Mouse (Mus musculus): ENCODE measurements at regions not wholly inside any gene's neighbourhood (a gene's known extent, or its start where the extent isn't known, plus 50 kb on each side); places are given as distances from the start of the nearest gene placed in this dataset.
A peak's percentile ranks its signal among the peaks of the same experiment; 100 is the strongest.
"Not testable (repeated sequence)": the region's sequence is repeated elsewhere in the genome, so short reads cannot be mapped to it uniquely, and the experiment has no call there.

- WGBS: 84% methylated on average over 8 of the region's 8 CpGs
- H3K9me3 ChIP-seq (replicated peaks; ENCODE audit: control insufficient read depth, low read length): no peaks in the 10 kb centered on the region
- H3K4me2 ChIP-seq (ENCODE audit: low read depth, low read length): no peak overlapping the region
- no peak overlapping the region for H3K9ac ChIP-seq (ENCODE audit: low read length)
- no peaks in the 10 kb centered on the region for H3K36me3 ChIP-seq (ENCODE audit: control insufficient read depth, insufficient read depth, low read length)
- ATAC-seq (ENCODE audit: insufficient read depth, low FRiP score): no peak
- no peaks in the 10 kb centered on the region for H3K4me1 ChIP-seq (ENCODE audit: control insufficient read depth, insufficient read depth, low read length)
- no peaks in the 10 kb centered on the region for H3K27me3 ChIP-seq (ENCODE audit: control insufficient read depth, insufficient read depth, low read length)
- H3K4me3 ChIP-seq (replicated peaks; ENCODE audit: low read length): no peak overlapping the region
- no peak overlapping the region for H3K27ac ChIP-seq (ENCODE audit: low read length)
These were observed 77.6 kb downstream of the Elovl4 start for GRCm38 (mm10) chr9:83728428-83728827.

- Histone ChIP-seq H3K4me1 (ENCODE audit: control insufficient read depth, insufficient read depth, low read length) (no peaks in the 10 kb centered on the region), H3K27me3 (ENCODE audit: control insufficient read depth, insufficient read depth, low read length) (no peaks in the 10 kb centered on the region), H3K9ac (ENCODE audit: low read length) (no peak overlapping the region), H3K4me3 (replicated peaks; ENCODE audit: low read length) (peak overlapping the region; percentile 29), H3K36me3 (ENCODE audit: control insufficient read depth, insufficient read depth, low read length) (no peaks in the 10 kb centered on the region), H3K27ac (ENCODE audit: low read length) (no peak overlapping the region), H3K4me2 (ENCODE audit: low read depth, low read length) (peak overlapping the region; percentile 56), H3K9me3 (replicated peaks; ENCODE audit: control insufficient read depth, low read length) (no peaks in the 10 kb centered on the region)
- 9% methylated on average over 14 of the region's 14 CpGs for WGBS
- ATAC-seq (ENCODE audit: insufficient read depth, low FRiP score): peak; percentile 83
These were observed 78.5 kb downstream of the Elovl4 start for GRCm38 (mm10) chr9:83727462-83728189.

GRCm38 (mm10) chr9:83726979-83727378 lies 79.1 kb downstream of the Elovl4 start:
- no peaks in the 10 kb centered on the region for H3K9me3 ChIP-seq (replicated peaks; ENCODE audit: control insufficient read depth, low read length)
- ATAC-seq (ENCODE audit: insufficient read depth, low FRiP score): no peak
- peak overlapping the region; percentile 29 for H3K4me3 ChIP-seq (replicated peaks; ENCODE audit: low read length)
- peak overlapping the region; percentile 56 for H3K4me2 ChIP-seq (ENCODE audit: low read depth, low read length)
- H3K36me3 ChIP-seq (ENCODE audit: control insufficient read depth, insufficient read depth, low read length): no peaks in the 10 kb centered on the region
- no peak overlapping the region for H3K27ac ChIP-seq (ENCODE audit: low read length)
- no peak overlapping the region for H3K9ac ChIP-seq (ENCODE audit: low read length)
- H3K4me1 ChIP-seq (ENCODE audit: control insufficient read depth, insufficient read depth, low read length): no peaks in the 10 kb centered on the region
- 43% methylated on average over 16 of the region's 16 CpGs for WGBS
- no peaks in the 10 kb centered on the region for H3K27me3 ChIP-seq (ENCODE audit: control insufficient read depth, insufficient read depth, low read length)

- H3K4me1 ChIP-seq (ENCODE audit: control insufficient read depth, insufficient read depth, low read length): no peaks in the 10 kb centered on the region
- no peaks in the 10 kb centered on the region for H3K36me3 ChIP-seq (ENCODE audit: control insufficient read depth, insufficient read depth, low read length)
- no peak overlapping the region for H3K4me2 ChIP-seq (ENCODE audit: low read depth, low read length)
- WGBS: 52% methylated on average over 9 of the region's 9 CpGs
- no peak for ATAC-seq (ENCODE audit: insufficient read depth, low FRiP score)
- no peaks in the 10 kb centered on the region for H3K27me3 ChIP-seq (ENCODE audit: control insufficient read depth, insufficient read depth, low read length)
- no peak overlapping the region for H3K9ac ChIP-seq (ENCODE audit: low read length)
- H3K4me3 ChIP-seq (replicated peaks; ENCODE audit: low read length): no peak overlapping the region
- no peaks in the 10 kb centered on the region for H3K9me3 ChIP-seq (replicated peaks; ENCODE audit: control insufficient read depth, low read length)
- H3K27ac ChIP-seq (ENCODE audit: low read length): no peak overlapping the region
These were observed 80.0 kb downstream of the Elovl4 start for GRCm38 (mm10) chr9:83726105-83726504.

- Histone ChIP-seq H3K4me1 (ENCODE audit: control insufficient read depth, insufficient read depth, low read length) (no peaks in the 10 kb centered on the region), H3K9ac (ENCODE audit: low read length) (no peak overlapping the region), H3K27ac (ENCODE audit: low read length) (no peak overlapping the region), H3K4me3 (replicated peaks; ENCODE audit: low read length) (no peak overlapping the region), H3K4me2 (ENCODE audit: low read depth, low read length) (no peak overlapping the region), H3K27me3 (ENCODE audit: control insufficient read depth, insufficient read depth, low read length) (no peaks in the 10 kb centered on the region), H3K9me3 (replicated peaks; ENCODE audit: control insufficient read depth, low read length) (no peaks in the 10 kb centered on the region), H3K36me3 (ENCODE audit: control insufficient read depth, insufficient read depth, low read length) (no peaks in the 10 kb centered on the region)
- WGBS: 42% methylated on average over 8 of the region's 8 CpGs
- ATAC-seq (ENCODE audit: insufficient read depth, low FRiP score): no peak
These were observed 80.5 kb downstream of the Elovl4 start for GRCm38 (mm10) chr9:83725545-83725944.

- H3K4me1 ChIP-seq (ENCODE audit: control insufficient read depth, insufficient read depth, low read length): no peaks in the 10 kb centered on the region
- ATAC-seq (ENCODE audit: insufficient read depth, low FRiP score): peak; percentile 62; the same call in 1 of the 2 replicates
- WGBS: 62% methylated on average over 2 of the region's 2 CpGs
These were observed 85.1 kb downstream of the Elovl4 start for GRCm38 (mm10) chr9:83720982-83721381.

GRCm38 (mm10) chr9:83719811-83720210 lies 86.3 kb downstream of the Elovl4 start:
- no peaks in the 10 kb centered on the region for H3K9me3 ChIP-seq (replicated peaks; ENCODE audit: control insufficient read depth, low read length)
- WGBS: 43% methylated on average over 4 of the region's 4 CpGs
- no peak overlapping the region for H3K4me2 ChIP-seq (ENCODE audit: low read depth, low read length)
- no peaks in the 10 kb centered on the region for H3K4me1 ChIP-seq (ENCODE audit: control insufficient read depth, insufficient read depth, low read length)
- no peaks in the 10 kb centered on the region for H3K27me3 ChIP-seq (ENCODE audit: control insufficient read depth, insufficient read depth, low read length)
- H3K4me3 ChIP-seq (replicated peaks; ENCODE audit: low read length): no peak overlapping the region
- H3K27ac ChIP-seq (ENCODE audit: low read length): no peak overlapping the region
- no peak overlapping the region for H3K9ac ChIP-seq (ENCODE audit: low read length)
- no peaks in the 10 kb centered on the region for H3K36me3 ChIP-seq (ENCODE audit: control insufficient read depth, insufficient read depth, low read length)
- no peak for ATAC-seq (ENCODE audit: insufficient read depth, low FRiP score)

More at GRCm38 (mm10) chr9:83720982-83721381, 85.1 kb downstream of the Elovl4 start:
- Histone ChIP-seq H3K4me3 (replicated peaks; ENCODE audit: low read length) (no peak overlapping the region), H3K9me3 (replicated peaks; ENCODE audit: control insufficient read depth, low read length) (no peaks in the 10 kb centered on the region), H3K27ac (ENCODE audit: low read length) (peak overlapping the region; percentile 71; the same call in 1 of the 2 replicates), H3K9ac (ENCODE audit: low read length) (no peak overlapping the region), H3K4me2 (ENCODE audit: low read depth, low read length) (no peak overlapping the region), H3K36me3 (ENCODE audit: control insufficient read depth, insufficient read depth, low read length) (no peaks in the 10 kb centered on the region), H3K27me3 (ENCODE audit: control insufficient read depth, insufficient read depth, low read length) (no peaks in the 10 kb centered on the region)

GRCm38 (mm10) chr9:83718084-83718483 lies 88.0 kb downstream of the Elovl4 start:
- H3K9ac ChIP-seq (ENCODE audit: low read length); H3K4me1 ChIP-seq (ENCODE audit: control insufficient read depth, insufficient read depth, low read length); H3K4me3 ChIP-seq (replicated peaks; ENCODE audit: low read length); H3K9me3 ChIP-seq (replicated peaks; ENCODE audit: control insufficient read depth, low read length); H3K36me3 ChIP-seq (ENCODE audit: control insufficient read depth, insufficient read depth, low read length); H3K4me2 ChIP-seq (ENCODE audit: low read depth, low read length); H3K27me3 ChIP-seq (ENCODE audit: control insufficient read depth, insufficient read depth, low read length); ATAC-seq (ENCODE audit: insufficient read depth, low FRiP score); H3K27ac ChIP-seq (ENCODE audit: low read length): not testable (repeated sequence)
- 88% methylated on average over 2 of the region's 2 CpGs for WGBS

GRCm38 (mm10) chr9:83716101-83716763 lies 89.8 kb downstream of the Elovl4 start:
- no peak overlapping the region for H3K9ac ChIP-seq (ENCODE audit: low read length)
- no peaks in the 10 kb centered on the region for H3K4me1 ChIP-seq (ENCODE audit: control insufficient read depth, insufficient read depth, low read length)
- H3K27ac ChIP-seq (ENCODE audit: low read length): no peak overlapping the region
- no peak overlapping the region for H3K4me3 ChIP-seq (replicated peaks; ENCODE audit: low read length)
- no peaks in the 10 kb centered on the region for H3K36me3 ChIP-seq (ENCODE audit: control insufficient read depth, insufficient read depth, low read length)
- H3K9me3 ChIP-seq (replicated peaks; ENCODE audit: control insufficient read depth, low read length): no peaks in the 10 kb centered on the region
- no peaks in the 10 kb centered on the region for H3K27me3 ChIP-seq (ENCODE audit: control insufficient read depth, insufficient read depth, low read length)
- ATAC-seq (ENCODE audit: insufficient read depth, low FRiP score): no peak
- H3K4me2 ChIP-seq (ENCODE audit: low read depth, low read length): no peak overlapping the region
- WGBS: 51% methylated on average over 5 of the region's 5 CpGs
